Mouse (Mus musculus) heart, postnatal 14 days (tissue): ENCODE data around the gene Dnajb6. TPM values are rescaled to one million over a fixed set of nuclear protein-coding genes. Genes with fewer than 3 reads are reported as not detected.
"Not testable (repeated sequence)": the region's sequence is repeated elsewhere in the genome, so short reads cannot be mapped to it uniquely, and the experiment has no call there.

Source experiments
- DNase-seq, 2 experiments: peaks; one replicate each; pipeline ENCODE4 v3.0.0; 2021 to 2022
- intact Hi-C: fragments of 180-260 bp; cut with DNase I; formaldehyde crosslinking; loops from one replicate; pipeline ENCODE4 v1.15.1; 2025
- total RNA-seq, 2 experiments: library from RNA; stranded (reverse); gene quantifications; 2 replicates each; pipeline ENCODE4 v1.2.3; 2021

The Dnajb6 gene
- total RNA-seq, 2 experiments from 2014 or later: 72.1 to 74.6 TPM

- DNase-seq: no peak
These were observed 12.2 kb downstream of the Dnajb6 start for GRCm38 (mm10) chr5:29747661-29748060.

GRCm38 (mm10) chr5:29751306-29751705, 15.8 kb downstream of the Dnajb6 start:
- intact Hi-C loops: no loop called here
- peak in 1 of 2 experiments; percentile 23 for DNase-seq

More at GRCm38 (mm10) chr5:29747661-29748060, 12.2 kb downstream of the Dnajb6 start:
- intact Hi-C loops: no loop called here

GRCm38 (mm10) chr5:29752894-29753293, 17.4 kb downstream of the Dnajb6 start:
- intact Hi-C loops: no loop called here
- no peak for DNase-seq

GRCm38 (mm10) chr5:29759318-29759717, 23.8 kb downstream of the Dnajb6 start:
- intact Hi-C loops: no loop called here
- no peak for DNase-seq

GRCm38 (mm10) chr5:29770935-29771334, 35.4 kb downstream of the Dnajb6 start:
- no peak for DNase-seq
- intact Hi-C loops: loop anchor here (5.0 kb wide), 1 partner anchor 241 kb away; the partner anchor contains the start of gene Il6

GRCm38 (mm10) chr5:29772038-29772437, 36.5 kb downstream of the Dnajb6 start:
- intact Hi-C loops: loop anchor here (5.0 kb wide), 1 partner anchor 240 kb away; the partner anchor contains the start of gene Il6

GRCm38 (mm10) chr5:29772651-29773330, 37.3 kb downstream of the Dnajb6 start:
- intact Hi-C loops: loop anchor here (5.0 kb wide), 1 partner anchor 240 kb away; the partner anchor contains the start of gene Il6
- no peak for DNase-seq

More at GRCm38 (mm10) chr5:29772038-29772437, 36.5 kb downstream of the Dnajb6 start:
- no peak for DNase-seq

GRCm38 (mm10) chr5:29773460-29774150, 38.1 kb downstream of the Dnajb6 start:
- intact Hi-C loops: loop anchor here (5.0 kb wide), 1 partner anchor 239 kb away; the partner anchor contains the start of gene Il6
- DNase-seq: no peak

- intact Hi-C loops: no loop called here
- DNase-seq: peak in 1 of 2 experiments; percentile 48
These were observed 39.9 kb downstream of the Dnajb6 start for GRCm38 (mm10) chr5:29775437-29775836.

GRCm38 (mm10) chr5:29778029-29778428, 42.5 kb downstream of the Dnajb6 start:
- no peak for DNase-seq
- intact Hi-C loops: no loop called here

GRCm38 (mm10) chr5:29779733-29780132, 44.2 kb downstream of the Dnajb6 start:
- intact Hi-C loops: not testable (repeated sequence)

GRCm38 (mm10) chr5:29782261-29782660, 46.8 kb downstream of the Dnajb6 start:
- intact Hi-C loops: no loop called here
- DNase-seq: no peak

More at GRCm38 (mm10) chr5:29779733-29780132, 44.2 kb downstream of the Dnajb6 start:
- DNase-seq: not testable (repeated sequence)

GRCm38 (mm10) chr5:29784906-29785305, 49.4 kb downstream of the Dnajb6 start:
- DNase-seq, intact Hi-C loops: not testable (repeated sequence)

- intact Hi-C loops, DNase-seq: not testable (repeated sequence)
These were observed 50.5 kb downstream of the Dnajb6 start for GRCm38 (mm10) chr5:29785953-29786352.

GRCm38 (mm10) chr5:29794933-29795332, 59.4 kb downstream of the Dnajb6 start:
- intact Hi-C loops, DNase-seq: not testable (repeated sequence)

GRCm38 (mm10) chr5:29808940-29809339, 73.5 kb downstream of the Dnajb6 start:
- intact Hi-C loops: no loop called here
- no peak for DNase-seq

GRCm38 (mm10) chr5:29811377-29811921, 76.0 kb downstream of the Dnajb6 start:
- intact Hi-C loops: not testable (repeated sequence)

GRCm38 (mm10) chr5:29816523-29817242, 81.2 kb downstream of the Dnajb6 start:
- no peak for DNase-seq
- intact Hi-C loops: no loop called here

More at GRCm38 (mm10) chr5:29811377-29811921, 76.0 kb downstream of the Dnajb6 start:
- not testable (repeated sequence) for DNase-seq

GRCm38 (mm10) chr5:29817400-29817799, 81.9 kb downstream of the Dnajb6 start:
- DNase-seq: peak; percentile 45 to 68
- intact Hi-C loops: no loop called here

- intact Hi-C loops: no loop called here
These were observed 82.8 kb downstream of the Dnajb6 start for GRCm38 (mm10) chr5:29818287-29818686.

More at GRCm38 (mm10) chr5:29818287-29818686, 82.8 kb downstream of the Dnajb6 start:
- DNase-seq: no peak
